Mouse (Mus musculus) heart, adult 11 months (tissue): ENCODE measurements around the gene Vmn2r94.

Experiments used
- DNase-seq: peaks from one replicate; pipeline ENCODE4 v3.0.0; 2022

Gene Vmn2r94

GRCm38 (mm10) chr17:18277656-18278055, at the start of gene Vmn2r94:
Gene Vmn2r94 (minus strand): TSS chr17:18277756.
- DNase-seq: no peak

- DNase-seq: no peak
Observed at GRCm38 (mm10) chr17:18323031-18323430, 45.5 kb upstream of the Vmn2r94 start.

- DNase-seq: no peak
Observed at GRCm38 (mm10) chr17:18297799-18298198, 20.2 kb upstream of the Vmn2r94 start, which contains the start of gene Vmn2r93. Gene Vmn2r93 (plus strand): TSS chr17:18298099.

- peak; percentile 55 for DNase-seq
Observed at GRCm38 (mm10) chr17:18236931-18237330, 40.6 kb downstream of the Vmn2r94 start.

- no peak for DNase-seq
Observed at GRCm38 (mm10) chr17:18231996-18232395, 45.6 kb downstream of the Vmn2r94 start.

GRCm38 (mm10) chr17:18221300-18221699, 56.3 kb downstream of the Vmn2r94 start:
- no peak for DNase-seq
